Mouse (Mus musculus): ENCODE data around the gene Fxr1. TPM values are rescaled to one million over a fixed set of nuclear protein-coding genes. Genes with fewer than 3 reads are reported as not detected.

Fxr1 gene
- polyA plus RNA-seq, 1 experiment = 211 TPM

- H3K36me3 ChIP-seq (ENCODE audit: control insufficient read depth, insufficient read depth, low read length) = no peaks in the 10 kb centered on the region
- H3K27ac ChIP-seq (ENCODE audit: control insufficient read depth, insufficient read depth, low read depth, low read length) = no peak overlapping the region
- H3K4me1 ChIP-seq (ENCODE audit: control insufficient read depth, insufficient read depth, low read length) = no peaks in the 10 kb centered on the region; the same call in 1 of the 2 replicates
- H3K27me3 ChIP-seq (ENCODE audit: control insufficient read depth, insufficient read depth, low read length) = no peaks in the 10 kb centered on the region
- no peak overlapping the region for H3K4me3 ChIP-seq (ENCODE audit: control insufficient read depth, low read depth, low read length)
- TF ChIP-seq POLR2A (IDR thresholded peaks at IDR 0.05; ENCODE audit: control insufficient read depth, low read depth, low read length) (no peak), CTCF (IDR thresholded peaks at IDR 0.05; ENCODE audit: control insufficient read depth, insufficient read depth, insufficient replicate concordance, low read depth, low read length) (no peak)
Measured at GRCm38 (mm10) chr3:34083655-34084054, 63.9 kb downstream of the Fxr1 start.

- Histone ChIP-seq H3K36me3 (ENCODE audit: control insufficient read depth, insufficient read depth, low read length) (no peaks in the 10 kb centered on the region), H3K27ac (ENCODE audit: control insufficient read depth, insufficient read depth, low read depth, low read length) (no peak overlapping the region), H3K4me1 (ENCODE audit: control insufficient read depth, insufficient read depth, low read length) (no peaks in the 10 kb centered on the region), H3K27me3 (ENCODE audit: control insufficient read depth, insufficient read depth, low read length) (no peaks in the 10 kb centered on the region), H3K4me3 (ENCODE audit: control insufficient read depth, low read depth, low read length) (no peak overlapping the region)
- no peak for TF ChIP-seq POLR2A (IDR thresholded peaks at IDR 0.05; ENCODE audit: control insufficient read depth, low read depth, low read length)
- TF ChIP-seq CTCF (IDR thresholded peaks at IDR 0.05; ENCODE audit: control insufficient read depth, insufficient read depth, insufficient replicate concordance, low read depth, low read length) = no peak
Measured at GRCm38 (mm10) chr3:34102891-34103290, 83.1 kb downstream of the Fxr1 start.

DNA sequence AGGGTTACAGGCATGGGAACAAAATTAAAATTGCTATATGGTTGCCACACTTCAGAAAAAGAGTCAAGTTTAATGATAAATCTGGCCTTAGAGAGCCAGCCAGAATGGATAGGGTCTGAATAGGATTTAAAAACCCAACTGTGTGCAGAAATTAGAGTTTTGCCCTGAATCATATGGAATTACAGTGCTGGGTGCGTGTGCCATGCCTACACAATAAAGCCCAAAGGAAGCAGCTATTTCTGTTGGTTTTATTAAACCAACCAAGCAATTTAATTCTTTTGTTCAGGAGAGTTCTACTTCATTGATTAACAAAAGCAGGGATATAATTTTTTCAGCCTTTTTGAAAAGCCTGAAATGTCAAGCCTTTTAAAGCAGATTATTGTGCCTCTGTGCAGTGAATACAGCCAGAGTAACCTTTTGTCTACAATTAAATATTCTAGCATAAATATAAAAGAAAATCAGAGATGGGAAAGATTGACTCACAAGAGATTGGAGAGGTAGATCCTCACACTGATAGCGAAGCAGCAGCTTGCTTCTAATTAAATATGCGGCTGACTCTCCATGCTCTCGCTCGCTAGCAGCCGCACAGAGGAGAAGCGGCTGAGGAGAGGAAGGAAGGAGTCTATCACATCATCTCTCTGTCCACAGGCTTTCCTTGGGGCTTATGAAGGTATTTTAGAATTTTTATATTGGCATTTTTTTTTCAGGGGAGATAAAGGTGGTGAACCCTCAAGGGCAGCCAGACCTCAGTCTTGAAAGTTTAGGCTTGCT is 84.3 kb downstream of the Fxr1 start:
- no peaks in the 10 kb centered on the region for H3K4me1 ChIP-seq (ENCODE audit: control insufficient read depth, insufficient read depth, low read length)
- H3K36me3 ChIP-seq (ENCODE audit: control insufficient read depth, insufficient read depth, low read length) = no peaks in the 10 kb centered on the region
- H3K4me3 ChIP-seq (ENCODE audit: control insufficient read depth, low read depth, low read length) = no peak overlapping the region
- H3K27ac ChIP-seq (ENCODE audit: control insufficient read depth, insufficient read depth, low read depth, low read length) = no peak overlapping the region
- TF ChIP-seq POLR2A (IDR thresholded peaks at IDR 0.05; ENCODE audit: control insufficient read depth, low read depth, low read length) = no peak
- TF ChIP-seq CTCF (IDR thresholded peaks at IDR 0.05; ENCODE audit: control insufficient read depth, insufficient read depth, insufficient replicate concordance, low read depth, low read length) = no peak
- H3K27me3 ChIP-seq (ENCODE audit: control insufficient read depth, insufficient read depth, low read length) = no peaks in the 10 kb centered on the region

- Histone ChIP-seq H3K36me3 (ENCODE audit: control insufficient read depth, insufficient read depth, low read length) (no peaks in the 10 kb centered on the region), H3K4me1 (ENCODE audit: control insufficient read depth, insufficient read depth, low read length) (no peaks in the 10 kb centered on the region), H3K4me3 (ENCODE audit: control insufficient read depth, low read depth, low read length) (no peak overlapping the region), H3K27me3 (ENCODE audit: control insufficient read depth, insufficient read depth, low read length) (no peaks in the 10 kb centered on the region), H3K27ac (ENCODE audit: control insufficient read depth, insufficient read depth, low read depth, low read length) (no peak overlapping the region)
- TF ChIP-seq CTCF (IDR thresholded peaks at IDR 0.05; ENCODE audit: control insufficient read depth, insufficient read depth, insufficient replicate concordance, low read depth, low read length) (no peak), POLR2A (IDR thresholded peaks at IDR 0.05; ENCODE audit: control insufficient read depth, low read depth, low read length) (no peak)
Measured at GRCm38 (mm10) chr3:34106421-34106820, 86.7 kb downstream of the Fxr1 start.

GRCm38 (mm10) chr3:34107631-34108030 is 87.9 kb downstream of the Fxr1 start:
- H3K4me3 ChIP-seq (ENCODE audit: control insufficient read depth, low read depth, low read length) = no peak overlapping the region
- no peak overlapping the region for H3K27ac ChIP-seq (ENCODE audit: control insufficient read depth, insufficient read depth, low read depth, low read length)
- H3K4me1 ChIP-seq (ENCODE audit: control insufficient read depth, insufficient read depth, low read length) = no peaks in the 10 kb centered on the region
- no peaks in the 10 kb centered on the region for H3K27me3 ChIP-seq (ENCODE audit: control insufficient read depth, insufficient read depth, low read length)
- TF ChIP-seq CTCF (IDR thresholded peaks at IDR 0.05; ENCODE audit: control insufficient read depth, insufficient read depth, insufficient replicate concordance, low read depth, low read length) (no peak), POLR2A (IDR thresholded peaks at IDR 0.05; ENCODE audit: control insufficient read depth, low read depth, low read length) (no peak)
- H3K36me3 ChIP-seq (ENCODE audit: control insufficient read depth, insufficient read depth, low read length) = no peaks in the 10 kb centered on the region

- H3K27me3 ChIP-seq (ENCODE audit: control insufficient read depth, insufficient read depth, low read length) = no peaks in the 10 kb centered on the region
- H3K27ac ChIP-seq (ENCODE audit: control insufficient read depth, insufficient read depth, low read depth, low read length) = no peak overlapping the region
- H3K4me1 ChIP-seq (ENCODE audit: control insufficient read depth, insufficient read depth, low read length) = no peaks in the 10 kb centered on the region
- no peaks in the 10 kb centered on the region for H3K36me3 ChIP-seq (ENCODE audit: control insufficient read depth, insufficient read depth, low read length)
- no peak overlapping the region for H3K4me3 ChIP-seq (ENCODE audit: control insufficient read depth, low read depth, low read length)
- TF ChIP-seq CTCF (IDR thresholded peaks at IDR 0.05; ENCODE audit: control insufficient read depth, insufficient read depth, insufficient replicate concordance, low read depth, low read length) = no peak
- TF ChIP-seq POLR2A (IDR thresholded peaks at IDR 0.05; ENCODE audit: control insufficient read depth, low read depth, low read length) = no peak
Measured at GRCm38 (mm10) chr3:34111941-34112685, 92.4 kb downstream of the Fxr1 start.

DNA sequence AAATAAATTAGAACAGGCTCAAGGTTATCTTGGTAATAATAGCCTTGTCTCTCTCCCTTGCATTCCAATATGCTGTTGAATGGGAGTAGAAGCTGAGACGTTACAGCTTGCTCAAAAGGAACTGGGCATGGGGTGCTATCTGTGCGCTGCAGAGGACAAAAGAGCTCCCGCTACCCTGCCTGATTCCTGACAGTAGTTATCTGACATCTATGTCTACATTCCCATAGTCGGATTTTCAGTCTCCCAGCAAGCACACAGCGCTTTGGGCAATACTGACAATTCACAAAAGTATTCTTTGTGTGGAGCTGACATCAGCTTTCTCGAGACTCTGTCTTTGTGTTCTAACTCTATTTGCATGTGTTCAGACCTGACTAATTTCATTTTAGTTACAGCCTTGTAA is 96.1 kb downstream of the Fxr1 start:
- H3K27me3 ChIP-seq (ENCODE audit: control insufficient read depth, insufficient read depth, low read length) = no peaks in the 10 kb centered on the region
- no peak overlapping the region for H3K4me3 ChIP-seq (ENCODE audit: control insufficient read depth, low read depth, low read length)
- H3K4me1 ChIP-seq (ENCODE audit: control insufficient read depth, insufficient read depth, low read length) = no peaks in the 10 kb centered on the region; the same call in 1 of the 2 replicates
- no peak overlapping the region for H3K27ac ChIP-seq (ENCODE audit: control insufficient read depth, insufficient read depth, low read depth, low read length)
- H3K36me3 ChIP-seq (ENCODE audit: control insufficient read depth, insufficient read depth, low read length) = no peaks in the 10 kb centered on the region
- TF ChIP-seq POLR2A (IDR thresholded peaks at IDR 0.05; ENCODE audit: control insufficient read depth, low read depth, low read length) (no peak), CTCF (IDR thresholded peaks at IDR 0.05; ENCODE audit: control insufficient read depth, insufficient read depth, insufficient replicate concordance, low read depth, low read length) (no peak)

Data from testis, adult 2 months (tissue).